Mouse (Mus musculus) adrenal gland, adult 2 months (tissue): Measurements from ENCODE around the gene Gm3591. TPM values are rescaled to one million over a fixed set of nuclear protein-coding genes. Genes with fewer than 3 reads are reported as not detected.
"Not testable (repeated sequence)": the region's sequence is repeated elsewhere in the genome, so short reads cannot be mapped to it uniquely, and the experiment has no call there.

Experiments used
- DNase-seq: peaks from one replicate; pipeline ENCODE4 v3.0.0; 2021
- long read RNA-seq: library from polyadenylated mRNA; stranded (forward); transcript quantifications from one replicate; pipeline ENCODE4 v2.0.0, GENCODE M21; 2021
- polyA plus RNA-seq: library from polyadenylated mRNA; depleted of rRNA; stranded (reverse); fragments of >200 nt; gene quantifications from 2 replicates; pipeline ENCODE4 v1.2.3, GENCODE M21; 2012; rRNA removed
- total RNA-seq, 2 experiments: library from RNA; stranded (reverse); gene quantifications; 2 replicates each; pipeline ENCODE4 v1.2.3; 2021

Gm3591 gene
- total RNA-seq (under 1 TPM in 1 of 2 experiments, not detected in 1; 0.28 TPM), polyA plus RNA-seq (not detected in 2 replicates)
- long read RNA-seq, result 0 reads

DNA sequence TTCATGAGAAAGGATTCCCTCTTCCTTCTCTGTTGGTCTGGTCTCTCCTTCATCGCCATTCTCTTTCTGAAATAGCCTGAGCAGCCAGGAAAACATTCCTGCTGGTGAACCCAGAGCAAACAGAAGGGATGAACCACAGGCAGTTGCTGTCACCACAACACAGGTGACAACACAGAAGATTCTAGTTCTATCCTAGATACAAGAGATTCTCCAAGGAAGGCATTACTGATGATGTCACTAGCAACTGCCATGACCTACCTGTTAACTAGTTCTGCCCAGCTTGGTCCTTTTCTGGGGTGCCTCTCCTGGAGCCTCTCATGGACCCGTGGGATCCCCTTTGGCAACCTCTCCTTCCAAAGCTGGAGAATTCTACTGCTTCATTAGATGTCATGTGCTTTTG lies at the start of gene Gm3591:
Gm3591 (minus strand) TSS at position 101 of the 400 bp plus-strand sequence.
- DNase-seq, result not testable (repeated sequence)

DNA sequence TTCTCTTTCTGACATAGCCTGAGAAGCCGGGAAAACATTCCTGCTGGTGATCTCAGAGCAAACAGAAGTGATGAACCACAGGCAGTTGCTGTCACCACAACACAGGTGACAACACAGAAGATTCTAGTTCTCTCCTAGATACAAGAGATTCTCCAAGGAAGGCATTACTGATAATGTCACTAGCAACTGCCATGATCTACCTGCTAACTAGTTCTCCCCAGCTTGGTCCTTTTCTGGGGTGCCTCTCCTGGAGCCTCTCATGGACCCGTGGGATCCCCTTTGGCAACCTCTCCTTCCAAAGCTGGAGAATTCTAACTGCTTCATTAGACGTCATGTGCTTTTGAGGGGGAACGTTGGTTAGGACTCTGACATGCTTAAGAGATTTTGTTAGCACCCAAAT lies 32.2 kb upstream of the Gm3591 start, which contains the start of gene Gm3594:
Gm3594 (minus strand) TSS at position 101 of the 400 bp plus-strand sequence.
- DNase-seq, result not testable (repeated sequence)

DNA sequence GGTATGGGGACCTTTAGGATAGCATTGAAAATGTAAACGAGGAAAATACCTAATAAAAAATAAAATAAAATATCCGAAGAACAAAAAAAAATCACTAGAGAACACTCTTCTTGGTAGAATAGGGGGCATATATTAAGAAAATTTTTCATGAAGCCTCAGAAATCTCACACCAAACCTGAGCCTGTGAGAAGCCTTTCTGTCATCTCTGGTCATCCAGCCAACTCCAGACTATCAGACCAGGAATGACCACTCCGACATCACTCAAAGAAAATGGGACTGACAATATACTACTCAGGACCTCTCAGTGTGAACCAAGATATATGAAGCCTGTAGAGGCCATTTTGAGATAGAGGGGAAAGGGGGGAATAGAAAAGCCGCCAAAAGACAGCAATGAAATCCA lies 28.5 kb upstream of the Gm3591 start:
- not testable (repeated sequence) for DNase-seq

DNA sequence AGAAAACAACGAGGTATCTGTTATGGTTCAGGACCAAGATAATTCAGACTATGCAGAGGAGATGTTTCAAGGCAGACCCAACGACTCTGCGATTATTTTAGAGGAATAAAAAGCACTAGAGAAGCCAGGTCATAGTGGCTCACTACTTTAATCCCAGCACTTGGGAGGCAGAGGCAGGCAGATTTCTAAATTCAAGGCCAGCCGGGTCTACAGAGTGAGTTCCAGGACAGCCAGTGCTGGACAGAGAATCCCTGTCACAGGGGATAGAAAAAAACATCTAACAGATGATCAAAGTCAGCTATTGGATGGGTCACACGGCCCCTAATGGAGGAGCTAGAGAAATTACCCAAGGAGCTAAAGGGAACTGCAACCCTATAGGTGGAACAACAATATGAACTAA lies 27.9 kb upstream of the Gm3591 start:
- not testable (repeated sequence) for DNase-seq

DNA sequence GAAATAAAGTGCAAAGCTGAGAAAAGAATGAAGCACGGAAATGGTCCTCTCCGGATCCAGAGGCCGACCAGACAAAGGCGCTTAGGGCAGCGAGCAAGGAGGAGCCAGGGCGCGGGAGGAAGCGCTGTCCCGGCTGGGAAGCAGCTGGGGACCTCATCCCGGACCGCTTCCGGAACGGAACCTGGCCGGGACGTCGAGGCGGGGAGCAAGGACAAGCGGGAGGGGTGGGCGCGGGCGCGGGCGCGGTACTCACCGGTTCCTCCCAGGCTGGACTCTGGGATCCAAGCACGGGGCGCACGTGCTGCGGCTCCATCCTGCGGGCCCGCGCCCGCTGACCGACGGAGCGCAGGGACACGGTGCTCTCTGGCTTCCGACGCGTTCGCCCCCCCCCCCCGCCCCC lies 14.5 kb upstream of the Gm3591 start:
- peak; percentile 33 for DNase-seq

DNA sequence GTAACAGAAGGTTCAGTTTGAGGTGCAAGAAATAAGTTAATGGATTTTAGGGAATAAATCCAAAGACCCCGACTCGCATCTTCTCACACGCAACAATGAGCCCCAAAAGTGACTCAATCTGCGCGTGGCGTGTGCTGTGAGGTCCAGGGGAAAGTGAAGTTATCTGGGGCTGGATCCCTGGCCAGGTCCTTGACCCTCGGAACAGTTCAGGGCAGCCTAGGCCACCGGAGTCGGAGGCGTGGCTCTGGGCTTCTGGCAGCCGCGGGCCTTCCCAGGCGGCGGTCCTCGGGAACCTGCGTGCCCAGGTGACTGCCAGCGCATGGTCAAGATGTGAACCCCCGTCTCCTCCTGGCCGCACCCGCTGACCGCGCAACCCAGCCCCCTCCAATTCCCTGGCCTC lies 14.1 kb upstream of the Gm3591 start:
- not testable (repeated sequence) for DNase-seq

DNA sequence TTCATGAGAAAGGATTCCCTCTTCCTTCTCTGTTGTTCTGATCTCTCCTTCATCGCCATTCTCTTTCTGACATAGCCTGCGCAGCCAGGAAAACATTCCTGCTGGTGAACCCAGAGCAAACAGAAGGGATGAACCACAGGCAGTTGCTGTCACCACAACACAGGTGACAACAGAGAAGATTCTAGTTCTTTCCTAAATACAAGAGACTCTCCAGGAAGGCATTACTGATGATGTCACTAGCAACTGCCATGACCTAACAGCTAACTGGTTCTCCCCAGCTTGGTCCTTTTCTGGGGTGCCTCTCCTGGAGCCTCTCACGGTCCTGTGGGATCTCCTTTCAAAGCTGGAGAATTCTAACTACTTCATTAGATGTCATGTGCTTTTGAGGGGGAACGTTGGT lies 22.1 kb downstream of the Gm3591 start, which contains the start of gene Gm16440:
Gm16440 (minus strand) TSS at position 101 of the 400 bp plus-strand sequence.
- DNase-seq, result not testable (repeated sequence)

Other genes with a start within 250 kb of the Gm3591 start
- gene Gm21560, start 193.2 kb downstream of the Gm3591 start, total RNA-seq, result not detected
- not detected in 2 replicates for gene Gm21560, start 193.2 kb downstream of the Gm3591 start, polyA plus RNA-seq
- under 1 TPM; 0.21 to 0.23 TPM for gene Gm3411, start 125.2 kb downstream of the Gm3591 start, total RNA-seq
- gene Gm3411, start 125.2 kb downstream of the Gm3591 start, polyA plus RNA-seq, result not detected in 2 replicates
- gene Gm21103, start 107.6 kb downstream of the Gm3591 start, total RNA-seq, result not detected
- gene Gm21103, start 107.6 kb downstream of the Gm3591 start, polyA plus RNA-seq, result not detected in 2 replicates
- gene Gm3618, start 68.8 kb downstream of the Gm3591 start, total RNA-seq, result not detected
- not detected in 2 replicates for gene Gm3618, start 68.8 kb downstream of the Gm3591 start, polyA plus RNA-seq
- not detected for gene Gm16440, start 22.2 kb downstream of the Gm3591 start, total RNA-seq
- gene Gm16440, start 22.2 kb downstream of the Gm3591 start, polyA plus RNA-seq, result not detected in 2 replicates
- gene Gm3594, start 32.1 kb upstream of the Gm3591 start, total RNA-seq, result not detected
- gene Gm3594, start 32.1 kb upstream of the Gm3591 start, polyA plus RNA-seq, result not detected in 2 replicates
- not detected for gene Gm8356, start 124.8 kb upstream of the Gm3591 start, total RNA-seq
- not detected in 2 replicates for gene Gm8356, start 124.8 kb upstream of the Gm3591 start, polyA plus RNA-seq
- gene Gm3629, start 178.1 kb upstream of the Gm3591 start, total RNA-seq, result not detected
- not detected in 2 replicates for gene Gm3629, start 178.1 kb upstream of the Gm3591 start, polyA plus RNA-seq
- not detected for gene Gm3460, start 209.9 kb upstream of the Gm3591 start, total RNA-seq
- not detected in 2 replicates for gene Gm3460, start 209.9 kb upstream of the Gm3591 start, polyA plus RNA-seq